Mouse (Mus musculus) liver, embryonic 14.5 days (tissue): Measurements from ENCODE around the gene Cdkl4. TPM values are rescaled to one million over a fixed set of nuclear protein-coding genes. Genes with fewer than 3 reads are reported as not detected.

Experiments used
- ATAC-seq: fragments of 200-750 bp; cut with Nextera tagmentation; 2 replicates; pipeline ENCODE4 v1.8.0; 2017; ENCODE audit warnings: moderate number of reproducible peaks, mild to moderate bottlenecking, moderate library complexity; ENCODE audit not compliant: insufficient read depth
- DNase-seq, 3 experiments: peaks; one replicate each; pipeline ENCODE4 v3.0.0-alpha.2; 2012 to 2013; ENCODE audit warnings: low read depth in 3 of 3, low spot score in 3 of 3
- H3K27ac ChIP-seq: fragments of 300-500 bp; sonication (generic); 2 replicates; pipeline ENCODE4 v1.5.1; 2014; ENCODE audit warnings: moderate library complexity, mild to moderate bottlenecking, control low read depth, inconsistent platforms
- H3K27me3 ChIP-seq: fragments of 300-500 bp; sonication (generic); 2 replicates; pipeline ENCODE4 v1.6.1; 2014; ENCODE audit warnings: mild to moderate bottlenecking, low read length, moderate library complexity; ENCODE audit not compliant: control insufficient read depth, insufficient read depth
- H3K36me3 ChIP-seq: fragments of 300-500 bp; sonication (generic); replicated peaks from 2 replicates; pipeline ENCODE4 v1.6.1; 2014; ENCODE audit warnings: low read depth; ENCODE audit not compliant: control insufficient read depth, insufficient read depth
- H3K4me1 ChIP-seq, 2 experiments: fragments of 200-500 bp in 1 of 2; fragments of 300-500 bp in 1 of 2; sonication (generic) in 1 of 2; replicated peaks; 2 replicates each; pipeline ENCODE4 v1.6.1; 2012 to 2014; ENCODE audit warnings: antibody characterized with exemption in 1 of 2, inconsistent platforms in 1 of 2, low read length in 1 of 2; ENCODE audit not compliant: control insufficient read depth in 2 of 2, insufficient read depth in 2 of 2
- H3K4me2 ChIP-seq: fragments of 300-500 bp; sonication (generic); 2 replicates; pipeline ENCODE4 v1.6.1; 2014; ENCODE audit warnings: low read depth, mild to moderate bottlenecking, control low read depth, moderate library complexity
- H3K4me3 ChIP-seq, 2 experiments: fragments of 200-500 bp in 1 of 2; fragments of 300-500 bp in 1 of 2; sonication (generic) in 1 of 2; 2 replicates each; pipeline ENCODE4 v1.5.1; 2012 to 2014; ENCODE audit warnings: low read depth in 2 of 2, low read length in 2 of 2, mild to moderate bottlenecking in 2 of 2, control low read depth in 1 of 2, inconsistent platforms in 1 of 2, moderate library complexity in 1 of 2; ENCODE audit not compliant: insufficient read depth in 1 of 2
- H3K9ac ChIP-seq: fragments of 300-500 bp; sonication (generic); replicated peaks from 2 replicates; pipeline ENCODE4 v1.6.1; 2014; ENCODE audit warnings: mild to moderate bottlenecking, control low read depth, moderate library complexity
- H3K9me3 ChIP-seq: fragments of 300-500 bp; sonication (generic); 2 replicates; pipeline ENCODE4 v1.6.1; 2016; ENCODE audit warnings: low read length, mixed read lengths; ENCODE audit not compliant: control insufficient read depth
- CTCF ChIP-seq: IDR thresholded peaks from 2 replicates; pipeline ENCODE4 v1.5.1; 2016; ENCODE audit warnings: antibody characterized with exemption, low read depth, control low read depth
- EP300 ChIP-seq: IDR thresholded peaks from 2 replicates; pipeline ENCODE4 v1.6.1; 2016; ENCODE audit warnings: antibody characterized with exemption, low read depth
- WGBS: fragments of 180-500 bp; shearing (Covaris S2); extraction: QIAGEN DNeasy Blood & Tissue Kit; methylation state at CpG from one replicate; pipeline ENCODE4 v1.1.7; 2014; ENCODE audit not compliant: insufficient replicate concordance; 5-methylcytosine and 5-hydroxymethylcytosine counted together
- polyA plus RNA-seq, 2 experiments: library from polyadenylated mRNA; depleted of rRNA in 1 of 2; stranded (reverse) in 1 of 2; unstranded in 1 of 2; fragments of >200 nt; fragmentation: Nextera tagmentation in 1 of 2; extraction: Ambion mirVana in 1 of 2; gene quantifications; 2 replicates each; pipeline versions ENCODE4 v1.2.1 to v1.2.3; 2012 to 2014

The Cdkl4 gene
- polyA plus RNA-seq, 2 experiments, result 0.09 to 0.13 TPM

DNA sequence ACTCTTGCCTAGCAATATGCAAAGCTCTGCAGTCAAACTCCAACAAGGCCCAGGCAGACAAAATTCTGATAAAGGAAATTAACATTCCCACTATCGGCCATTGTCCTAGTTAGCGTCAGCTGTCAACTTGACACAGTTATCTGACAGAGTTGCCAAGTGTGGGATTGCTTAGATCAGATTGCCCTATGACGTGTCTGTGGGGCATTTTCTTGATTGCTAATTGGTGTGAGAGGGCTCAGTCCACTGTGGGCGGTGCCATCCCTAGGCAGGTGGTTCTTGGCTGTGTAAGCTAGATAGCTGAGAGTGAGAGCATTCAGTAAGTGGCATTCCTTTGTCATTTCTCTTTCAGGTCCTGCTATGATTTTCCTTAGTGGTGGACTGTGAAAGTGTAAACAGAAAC lies 72.3 kb downstream of the Cdkl4 start:
- Histone ChIP-seq H3K36me3 (no peaks in the 10 kb centered on the region), H3K4me3 (no peak overlapping the region), H3K27me3 (no peaks in the 10 kb centered on the region), H3K9me3 (no peaks in the 10 kb centered on the region), H3K4me1 (peaks cover 0 to 17% of the 10 kb centered on the region in 2 experiments; a peak in 3 of 4 replicates), H3K9ac (no peak overlapping the region), H3K27ac (no peak overlapping the region), H3K4me2 (no peak overlapping the region)
- ATAC-seq, result no peak
- no peak for DNase-seq
- TF ChIP-seq EP300 (no peak), CTCF (no peak)
- 50% methylated on average over 4 of the region's 4 CpGs for WGBS

DNA sequence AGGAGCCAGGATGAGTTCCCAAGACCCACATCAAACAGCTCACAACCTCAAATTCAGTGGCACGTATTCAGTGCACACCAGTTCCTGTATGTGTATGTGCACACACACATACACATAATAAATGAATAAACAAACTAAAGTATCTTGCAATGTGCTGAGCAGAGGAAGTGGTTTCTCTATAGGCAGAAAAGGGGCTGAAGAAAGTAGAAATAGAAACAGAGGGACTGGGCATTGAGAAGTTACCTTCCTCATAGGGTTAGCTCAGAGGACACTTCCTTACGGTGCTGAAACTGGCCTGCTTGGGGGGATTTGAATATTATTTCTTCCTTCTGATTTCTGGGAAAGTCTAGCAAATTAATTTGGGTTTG lies 75.8 kb downstream of the Cdkl4 start:
- WGBS, result 39% methylated on average over 2 of the region's 2 CpGs
- no peaks in the 10 kb centered on the region for H3K36me3 ChIP-seq
- no peak overlapping the region for H3K9ac ChIP-seq
- DNase-seq (no peak), ATAC-seq (no peak)
- H3K27ac ChIP-seq, result no peak overlapping the region
- no peaks in the 10 kb centered on the region for H3K27me3 ChIP-seq
- peaks cover 0 to 16% of the 10 kb centered on the region in 2 experiments; a peak in 3 of 4 replicates for H3K4me1 ChIP-seq
- no peak overlapping the region for H3K4me3 ChIP-seq
- no peak overlapping the region for H3K4me2 ChIP-seq
- no peaks in the 10 kb centered on the region for H3K9me3 ChIP-seq
- TF ChIP-seq EP300 (no peak), CTCF (no peak)

DNA sequence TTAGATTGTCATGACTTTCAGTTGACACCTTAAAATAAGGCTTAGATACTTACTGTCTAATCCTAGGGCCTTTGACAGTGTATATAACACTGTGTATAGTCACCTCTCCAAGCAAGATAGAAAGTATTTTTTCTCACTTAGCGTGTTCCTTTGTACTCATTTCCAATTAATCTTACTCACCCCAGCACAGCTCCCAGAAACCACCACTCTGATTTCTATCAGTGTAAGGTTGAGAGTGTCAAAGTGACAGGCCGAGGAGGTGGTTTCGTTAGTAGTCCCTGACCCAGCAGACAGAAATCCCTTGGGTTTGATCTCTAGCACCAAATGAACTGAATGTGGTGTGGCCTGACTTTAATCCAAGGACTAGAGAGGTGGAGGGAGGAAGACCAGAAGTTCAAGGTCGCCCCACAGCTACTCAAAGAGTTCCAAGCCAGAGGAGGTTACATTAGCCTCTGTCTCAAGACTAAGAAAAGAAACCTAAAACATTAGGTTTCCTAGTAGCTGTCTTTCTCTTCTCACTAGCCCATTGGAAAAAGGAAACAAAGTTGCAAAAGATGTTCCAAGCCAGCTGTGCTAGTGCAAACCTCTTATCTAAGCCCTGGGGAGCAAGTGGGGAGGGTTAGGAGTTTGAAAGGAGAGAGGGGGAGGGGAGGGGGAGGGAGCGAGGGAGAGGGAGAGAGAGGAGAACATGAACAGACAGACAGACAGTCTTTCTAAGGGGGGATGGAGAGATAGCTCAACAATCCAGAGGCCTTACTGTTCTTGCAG lies 76.4 kb downstream of the Cdkl4 start:
- no peaks in the 10 kb centered on the region for H3K36me3 ChIP-seq
- no peak for TF ChIP-seq EP300
- TF ChIP-seq CTCF, result no peak
- no peaks in the 10 kb centered on the region for H3K27me3 ChIP-seq
- H3K9ac ChIP-seq, result no peak overlapping the region
- 21% methylated on average over 5 of the region's 5 CpGs for WGBS
- H3K9me3 ChIP-seq, result no peaks in the 10 kb centered on the region
- DNase-seq (no peak), ATAC-seq (peak; percentile 47; the same call in 1 of the 2 replicates)
- no peak overlapping the region for H3K27ac ChIP-seq
- no peak overlapping the region for H3K4me3 ChIP-seq
- no peak overlapping the region for H3K4me2 ChIP-seq
- H3K4me1 ChIP-seq, result peaks cover 0 to 16% of the 10 kb centered on the region in 2 experiments; a peak in 3 of 4 replicates

DNA sequence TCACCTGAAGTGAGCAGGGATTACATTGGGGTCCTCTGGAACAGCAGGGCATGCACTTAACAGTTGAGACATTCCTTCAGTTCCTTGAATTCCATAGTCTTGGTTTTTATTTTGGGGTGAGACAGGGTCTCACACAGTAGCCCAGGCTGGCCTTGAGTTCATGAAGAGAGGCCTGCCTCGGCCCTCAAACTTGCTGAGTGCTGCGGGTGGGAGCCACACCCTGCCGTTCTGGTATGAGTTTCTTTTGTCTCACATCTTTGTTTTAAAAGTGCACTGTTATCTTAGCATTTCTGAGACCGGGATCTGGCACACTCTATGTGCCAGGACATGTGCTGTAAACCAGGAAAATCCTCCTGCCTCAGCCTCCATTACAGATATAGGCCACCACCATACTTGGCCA lies 77.6 kb downstream of the Cdkl4 start:
- no peak for ATAC-seq
- TF ChIP-seq CTCF (no peak), EP300 (no peak)
- H3K4me3 ChIP-seq, result no peak overlapping the region
- 15% methylated on average over 4 of the region's 4 CpGs for WGBS
- peaks cover 0 to 16% of the 10 kb centered on the region in 2 experiments; a peak in 3 of 4 replicates for H3K4me1 ChIP-seq
- H3K27ac ChIP-seq, result no peak overlapping the region
- H3K4me2 ChIP-seq, result no peak overlapping the region
- DNase-seq, result no peak
- H3K27me3 ChIP-seq, result no peaks in the 10 kb centered on the region
- H3K36me3 ChIP-seq, result no peaks in the 10 kb centered on the region
- no peak overlapping the region for H3K9ac ChIP-seq
- no peaks in the 10 kb centered on the region for H3K9me3 ChIP-seq

DNA sequence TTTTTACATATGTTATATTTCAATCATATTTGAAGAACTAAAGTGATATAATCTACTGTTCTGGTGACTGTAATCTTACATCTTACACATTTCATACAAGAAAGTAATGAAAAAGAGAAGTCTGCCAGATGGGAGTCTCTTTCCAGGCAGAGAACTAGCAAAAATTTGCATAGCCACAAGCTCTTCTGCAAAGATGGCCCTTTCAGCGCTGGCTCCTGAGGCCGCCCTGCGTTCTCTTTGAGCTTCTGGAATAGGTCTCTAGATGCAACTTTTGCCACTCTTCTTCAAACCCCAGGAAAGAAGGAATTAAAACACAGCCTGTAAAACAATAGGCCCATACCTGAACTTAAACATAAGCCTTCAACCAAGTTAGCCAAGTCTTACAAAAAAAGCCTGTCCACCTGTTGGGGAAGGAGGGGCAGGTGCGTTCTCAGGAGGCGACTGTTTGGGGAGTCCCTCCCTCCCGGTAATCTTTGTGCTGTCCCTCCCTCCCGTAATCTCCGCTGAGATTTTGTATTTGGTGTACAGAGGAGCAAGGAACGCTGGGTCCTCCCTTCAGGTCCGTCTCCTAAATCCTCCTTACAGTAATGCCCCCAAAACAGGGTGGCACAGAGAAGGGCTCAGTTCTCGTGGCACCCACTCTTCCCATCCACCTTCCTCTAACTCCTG lies 78.9 kb downstream of the Cdkl4 start:
- Histone ChIP-seq H3K4me1 (peaks cover 0 to 16% of the 10 kb centered on the region in 2 experiments; a peak in 3 of 4 replicates), H3K9ac (no peak overlapping the region), H3K27me3 (no peaks in the 10 kb centered on the region), H3K36me3 (no peaks in the 10 kb centered on the region), H3K4me3 (no peak overlapping the region), H3K4me2 (no peak overlapping the region), H3K27ac (no peak overlapping the region), H3K9me3 (no peaks in the 10 kb centered on the region)
- DNase-seq, result no peak
- ATAC-seq, result no peak
- WGBS, result 60% methylated on average over 11 of the region's 11 CpGs
- no peak for TF ChIP-seq CTCF
- TF ChIP-seq EP300, result no peak
